Mouse (Mus musculus) heart, adult 2 months (tissue): ENCODE results near the gene Olfm4.

ENCODE experiments used
- CTCF ChIP-seq: fragments of 200-600 bp; IDR thresholded peaks from 2 replicates; pipeline ENCODE4 v1.8.1; 2022; ENCODE audit warnings: antibody characterized with exemption, mild to moderate bottlenecking, moderate library complexity
- EP300 ChIP-seq: fragments of 200-500 bp; IDR thresholded peaks from 2 replicates; pipeline ENCODE4 v1.6.1; 2011; ENCODE audit warnings: low read depth, low read length, control low read depth; ENCODE audit not compliant: insufficient read depth
- POLR2A ChIP-seq: fragments of 200-500 bp; IDR thresholded peaks from 2 replicates; pipeline ENCODE4 v1.6.1; 2011; ENCODE audit warnings: mild to moderate bottlenecking, low read depth, low read length, control low read depth; ENCODE audit not compliant: insufficient read depth

GRCm38 (mm10) chr14:79934426-79934825 is 49.5 kb upstream of the Olfm4 start:
- TF ChIP-seq CTCF: no peak
- no peak for TF ChIP-seq POLR2A
- no peak for TF ChIP-seq EP300
